Mouse (Mus musculus): ENCODE data around the gene Dync1li2. TPM values are rescaled to one million over a fixed set of nuclear protein-coding genes. Genes with fewer than 3 reads are reported as not detected.

Gene Dync1li2
- polyA plus RNA-seq, 1 experiment = 45.0 TPM

DNA sequence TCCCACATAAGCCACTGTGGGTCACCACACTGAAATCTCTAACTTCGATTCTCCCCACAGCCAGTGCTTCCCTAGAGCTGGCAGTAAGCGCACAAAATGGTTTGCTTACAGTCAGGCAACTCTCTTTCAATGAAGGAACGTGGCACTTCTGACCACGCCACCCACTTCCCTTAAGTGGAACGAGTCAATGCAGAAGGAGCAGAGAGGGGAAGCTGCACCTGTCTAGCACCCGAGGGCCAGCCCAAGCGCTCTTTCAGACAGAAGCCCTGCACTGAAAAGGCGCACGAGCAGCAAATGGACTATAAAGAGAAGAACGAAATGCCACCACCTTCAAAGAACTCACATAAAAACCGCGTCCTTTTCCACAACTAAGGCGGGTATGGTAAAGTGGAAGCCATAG lies 15.1 kb downstream of the Dync1li2 start:
- Histone ChIP-seq H3K4me3 (no peak overlapping the region), H3ac (ENCODE audit: control insufficient read depth, insufficient read length) (no peak overlapping the region), H3K27me3 (ENCODE audit: control insufficient read depth, insufficient read depth, insufficient read length) (no peaks in the 10 kb centered on the region), H3K4me2 (ENCODE audit: low read depth) (no peak overlapping the region), H3K79me2 (ENCODE audit: control insufficient read depth, insufficient read depth) (peaks cover 25% of the 10 kb centered on the region), H3K36me3 (ENCODE audit: control insufficient read depth, insufficient read depth) (peaks cover 79% of the 10 kb centered on the region)
- TF ChIP-seq USF1 (IDR thresholded peaks at IDR 0.05; ENCODE audit: low read depth) = no peak
- no peak for TF ChIP-seq POLR2AphosphoS2 (IDR thresholded peaks at IDR 0.05; ENCODE audit: insufficient read length, low read depth)
- no peak for TF ChIP-seq POLR2A (IDR thresholded peaks at IDR 0.05; ENCODE audit: insufficient read length, low read depth)
- no peak for TF ChIP-seq E2F4 (IDR thresholded peaks at IDR 0.05; ENCODE audit: insufficient read depth)
- no peak for TF ChIP-seq MYOG (IDR thresholded peaks at IDR 0.05; ENCODE audit: control insufficient read depth in 1 of 3, insufficient read depth in 1 of 3, insufficient read length in 2 of 3, low read depth in 2 of 3)
- TF ChIP-seq TCF12 (IDR thresholded peaks at IDR 0.05; ENCODE audit: insufficient read depth, poor library complexity, severe bottlenecking) = no peak
- no peak for TF ChIP-seq MYOD1 (IDR thresholded peaks at IDR 0.05; ENCODE audit: control insufficient read depth in 1 of 3, insufficient read length in 2 of 3, low read depth in 2 of 3)
- TF ChIP-seq MAX (IDR thresholded peaks at IDR 0.05; ENCODE audit: low read depth) = no peak
- no peak for TF ChIP-seq SRF (IDR thresholded peaks at IDR 0.05; ENCODE audit: control insufficient read depth, insufficient read length, low read depth)
- no peak for TF ChIP-seq REST (IDR thresholded peaks at IDR 0.05; ENCODE audit: insufficient read depth, insufficient read length)
- no peak for TF ChIP-seq CEBPB (IDR thresholded peaks at IDR 0.05; ENCODE audit: insufficient read depth, poor library complexity, severe bottlenecking)
- TF ChIP-seq TCF3 (IDR thresholded peaks at IDR 0.05; ENCODE audit: insufficient read length, low read depth) = no peak

DNA sequence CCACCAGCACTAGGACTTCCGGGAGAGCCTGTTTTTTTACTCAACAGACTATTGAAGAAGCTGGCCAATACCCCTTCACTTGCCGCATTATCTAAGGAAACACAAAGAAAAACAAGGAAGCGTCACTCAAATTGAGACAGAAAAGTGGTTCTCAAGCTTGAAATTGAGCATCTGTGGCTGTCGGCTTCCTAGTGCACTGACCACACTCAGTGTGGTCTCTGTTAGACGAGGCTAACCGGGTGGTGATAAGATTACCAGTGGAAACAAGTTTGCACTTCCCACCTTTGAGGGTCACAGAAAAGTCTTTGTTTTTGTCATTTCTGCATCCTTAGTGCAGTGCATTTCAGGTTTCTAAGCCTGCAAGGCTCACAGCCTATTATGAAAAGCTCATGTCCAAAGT lies 20.5 kb downstream of the Dync1li2 start:
- H3K4me3 ChIP-seq = no peak overlapping the region
- peaks cover 90% of the 10 kb centered on the region for H3K36me3 ChIP-seq (ENCODE audit: control insufficient read depth, insufficient read depth)
- peaks cover 4% of the 10 kb centered on the region for H3K79me2 ChIP-seq (ENCODE audit: control insufficient read depth, insufficient read depth)
- H3K27me3 ChIP-seq (ENCODE audit: control insufficient read depth, insufficient read depth, insufficient read length) = no peaks in the 10 kb centered on the region
- no peak overlapping the region for H3ac ChIP-seq (ENCODE audit: control insufficient read depth, insufficient read length)
- no peak overlapping the region for H3K4me2 ChIP-seq (ENCODE audit: low read depth)
- TF ChIP-seq TCF3 (IDR thresholded peaks at IDR 0.05; ENCODE audit: insufficient read length, low read depth) = no peak
- TF ChIP-seq POLR2A (IDR thresholded peaks at IDR 0.05; ENCODE audit: insufficient read length, low read depth) = no peak
- no peak for TF ChIP-seq SRF (IDR thresholded peaks at IDR 0.05; ENCODE audit: control insufficient read depth, insufficient read length, low read depth)

DNA sequence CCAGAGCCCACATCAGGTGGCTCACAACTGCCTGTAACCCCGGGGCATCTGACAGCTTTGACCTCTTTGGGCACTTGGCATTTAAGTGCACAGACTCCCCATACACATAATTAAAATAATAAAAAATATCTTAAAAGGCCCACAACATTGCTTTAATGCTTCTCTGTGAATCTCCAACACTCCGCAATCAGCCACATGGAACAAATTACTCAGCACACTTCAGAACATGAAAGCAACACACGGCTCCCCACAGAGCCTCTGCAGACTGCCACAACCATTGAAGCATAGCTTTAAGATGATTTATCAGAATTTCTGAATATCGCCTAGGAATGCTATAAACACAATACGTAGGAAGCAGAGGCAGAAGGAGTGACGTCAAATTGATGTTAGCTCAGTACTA lies 26.8 kb downstream of the Dync1li2 start:
- H3K4me2 ChIP-seq (ENCODE audit: low read depth) = no peak overlapping the region
- peaks cover 36% of the 10 kb centered on the region for H3K36me3 ChIP-seq (ENCODE audit: control insufficient read depth, insufficient read depth)
- no peaks in the 10 kb centered on the region for H3K79me2 ChIP-seq (ENCODE audit: control insufficient read depth, insufficient read depth)
- H3K27me3 ChIP-seq (ENCODE audit: control insufficient read depth, insufficient read depth, insufficient read length) = no peaks in the 10 kb centered on the region
- TF ChIP-seq TCF12 (IDR thresholded peaks at IDR 0.05; ENCODE audit: insufficient read depth, poor library complexity, severe bottlenecking) (no peak), MAX (IDR thresholded peaks at IDR 0.05; ENCODE audit: low read depth) (no peak), TCF3 (IDR thresholded peaks at IDR 0.05; ENCODE audit: insufficient read length, low read depth) (no peak)
- H3K4me3 ChIP-seq = no peak overlapping the region
- H3ac ChIP-seq (ENCODE audit: control insufficient read depth, insufficient read length) = no peak overlapping the region

DNA sequence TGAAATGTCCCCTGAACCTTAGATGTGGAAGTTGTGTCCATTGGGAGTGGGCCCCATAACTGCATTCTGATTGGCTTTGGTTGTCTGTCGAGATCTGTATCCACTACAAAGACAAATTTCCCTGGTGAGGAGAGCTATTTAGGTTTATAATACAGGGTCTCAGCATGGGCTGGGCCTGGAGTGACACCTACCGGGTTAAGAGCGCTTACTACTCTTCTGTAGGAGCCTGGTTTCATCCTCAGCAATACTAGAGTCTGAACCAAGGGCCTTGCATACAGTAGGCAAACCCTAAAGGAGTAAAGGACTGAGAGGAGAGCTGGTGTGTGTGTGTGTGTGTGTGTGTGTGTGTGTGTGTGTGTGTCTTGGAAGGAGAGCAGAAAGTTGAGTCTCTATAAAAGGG lies 28.6 kb downstream of the Dync1li2 start:
- Histone ChIP-seq H3K4me2 (ENCODE audit: low read depth) (no peak overlapping the region), H3K27me3 (ENCODE audit: control insufficient read depth, insufficient read depth, insufficient read length) (no peaks in the 10 kb centered on the region), H3ac (ENCODE audit: control insufficient read depth, insufficient read length) (no peak overlapping the region), H3K4me3 (no peak overlapping the region), H3K79me2 (ENCODE audit: control insufficient read depth, insufficient read depth) (no peaks in the 10 kb centered on the region), H3K36me3 (ENCODE audit: control insufficient read depth, insufficient read depth) (peaks cover 18% of the 10 kb centered on the region)
- TF ChIP-seq TCF12 (IDR thresholded peaks at IDR 0.05; ENCODE audit: insufficient read depth, poor library complexity, severe bottlenecking) (no peak), REST (IDR thresholded peaks at IDR 0.05; ENCODE audit: insufficient read depth, insufficient read length) (no peak), CEBPB (IDR thresholded peaks at IDR 0.05; ENCODE audit: insufficient read depth, poor library complexity, severe bottlenecking) (no peak), MYOG (IDR thresholded peaks at IDR 0.05; ENCODE audit: control insufficient read depth in 1 of 3, insufficient read depth in 1 of 3, insufficient read length in 2 of 3, low read depth in 2 of 3) (no peak), USF1 (IDR thresholded peaks at IDR 0.05; ENCODE audit: low read depth) (no peak), POLR2A (IDR thresholded peaks at IDR 0.05; ENCODE audit: insufficient read length, low read depth) (no peak), MAX (IDR thresholded peaks at IDR 0.05; ENCODE audit: low read depth) (no peak), MYOD1 (IDR thresholded peaks at IDR 0.05; ENCODE audit: control insufficient read depth in 1 of 3, insufficient read length in 2 of 3, low read depth in 2 of 3) (no peak)

DNA sequence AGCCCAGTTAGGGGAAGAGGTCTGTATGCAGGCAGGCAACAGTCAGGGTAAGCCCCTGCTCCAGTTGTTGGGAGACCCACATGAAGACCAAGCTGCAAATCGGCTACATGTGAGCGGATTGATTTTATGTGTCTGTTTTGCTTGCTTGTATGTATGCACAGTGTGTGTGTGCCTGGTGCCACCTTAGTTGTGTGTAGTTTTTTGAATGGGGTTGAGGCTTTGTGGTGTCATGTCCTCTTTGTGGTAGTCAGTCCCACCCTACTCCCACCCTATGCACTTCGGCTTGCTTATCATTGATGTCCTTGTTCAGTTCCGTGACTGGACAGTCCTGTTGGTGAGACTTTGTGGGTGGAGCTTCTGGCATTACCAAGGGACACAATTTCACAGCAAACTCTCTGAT lies 29.1 kb downstream of the Dync1li2 start:
- H3K4me3 ChIP-seq = no peak overlapping the region
- TF ChIP-seq TCF3 (IDR thresholded peaks at IDR 0.05; ENCODE audit: insufficient read length, low read depth) = no peak
- no peak for TF ChIP-seq MAX (IDR thresholded peaks at IDR 0.05; ENCODE audit: low read depth)
- no peak for TF ChIP-seq MYOG (IDR thresholded peaks at IDR 0.05; ENCODE audit: control insufficient read depth in 1 of 3, insufficient read depth in 1 of 3, insufficient read length in 2 of 3, low read depth in 2 of 3)
- no peak for TF ChIP-seq TCF12 (IDR thresholded peaks at IDR 0.05; ENCODE audit: insufficient read depth, poor library complexity, severe bottlenecking)
- no peak for TF ChIP-seq USF1 (IDR thresholded peaks at IDR 0.05; ENCODE audit: low read depth)
- no peak for TF ChIP-seq CEBPB (IDR thresholded peaks at IDR 0.05; ENCODE audit: insufficient read depth, poor library complexity, severe bottlenecking)
- TF ChIP-seq POLR2AphosphoS2 (IDR thresholded peaks at IDR 0.05; ENCODE audit: insufficient read length, low read depth) = no peak
- no peak for TF ChIP-seq SRF (IDR thresholded peaks at IDR 0.05; ENCODE audit: control insufficient read depth, insufficient read length, low read depth)
- TF ChIP-seq MYOD1 (IDR thresholded peaks at IDR 0.05; ENCODE audit: control insufficient read depth in 1 of 3, insufficient read length in 2 of 3, low read depth in 2 of 3) = no peak
- TF ChIP-seq POLR2A (IDR thresholded peaks at IDR 0.05; ENCODE audit: insufficient read length, low read depth) = no peak
- no peak for TF ChIP-seq REST (IDR thresholded peaks at IDR 0.05; ENCODE audit: insufficient read depth, insufficient read length)
- no peak for TF ChIP-seq E2F4 (IDR thresholded peaks at IDR 0.05; ENCODE audit: insufficient read depth)
- no peak overlapping the region for H3K4me2 ChIP-seq (ENCODE audit: low read depth)
- peaks cover 15% of the 10 kb centered on the region for H3K36me3 ChIP-seq (ENCODE audit: control insufficient read depth, insufficient read depth)
- no peak overlapping the region for H3ac ChIP-seq (ENCODE audit: control insufficient read depth, insufficient read length)
- no peaks in the 10 kb centered on the region for H3K27me3 ChIP-seq (ENCODE audit: control insufficient read depth, insufficient read depth, insufficient read length)
- H3K79me2 ChIP-seq (ENCODE audit: control insufficient read depth, insufficient read depth) = no peaks in the 10 kb centered on the region

Data from myocyte (in vitro differentiated cells).